Mouse (Mus musculus): ENCODE measurements around the gene Morc4. TPM values are rescaled to one million over a fixed set of nuclear protein-coding genes. Genes with fewer than 3 reads are reported as not detected.

The Morc4 gene
- polyA plus RNA-seq (2012; rRNA removed) = 1.9 and 2.6 TPM in 2 replicates

GRCm38 (mm10) chrX:139870938-139871791, at the start of gene Morc4:
Morc4 (minus strand) TSS chrX:139871677.
- no peaks in the 10 kb centered on the region for H3K4me1 ChIP-seq (ENCODE audit: control insufficient read depth, insufficient read depth, low read length)
- DNase-seq = peak; percentile 37
- peak within 1 kb of the TSS; percentile 73 for H3K4me3 ChIP-seq (replicated peaks; ENCODE audit: extremely low read depth, low read depth, low read length)
- 31% methylated on average over 87 of the region's 87 CpGs for WGBS
- TF ChIP-seq CTCF (IDR thresholded peaks at IDR 0.05; ENCODE audit: insufficient read depth, low read length) (no peak), POLR2A (IDR thresholded peaks at IDR 0.05; ENCODE audit: borderline replicate concordance, extremely low read depth, low read depth, low read length) (peak; percentile 11; the same call in 1 of the 2 replicates)

- DNase-seq = no peak
- 88% methylated on average over 4 of the region's 4 CpGs for WGBS
- Histone ChIP-seq H3K4me1 (ENCODE audit: control insufficient read depth, insufficient read depth, low read length) (no peaks in the 10 kb centered on the region), H3K4me3 (replicated peaks; ENCODE audit: extremely low read depth, low read depth, low read length) (no peak overlapping the region)
- TF ChIP-seq POLR2A (IDR thresholded peaks at IDR 0.05; ENCODE audit: borderline replicate concordance, extremely low read depth, low read depth, low read length) (no peak), CTCF (IDR thresholded peaks at IDR 0.05; ENCODE audit: insufficient read depth, low read length) (no peak)
Observed at GRCm38 (mm10) chrX:139920572-139920971, 49.1 kb upstream of the Morc4 start.

- WGBS = 48% methylated on average over 1 of the region's 1 CpGs
- H3K4me3 ChIP-seq (replicated peaks; ENCODE audit: extremely low read depth, low read depth, low read length) = no peak overlapping the region
- TF ChIP-seq POLR2A (IDR thresholded peaks at IDR 0.05; ENCODE audit: borderline replicate concordance, extremely low read depth, low read depth, low read length) (no peak), CTCF (IDR thresholded peaks at IDR 0.05; ENCODE audit: insufficient read depth, low read length) (no peak)
- no peaks in the 10 kb centered on the region for H3K4me1 ChIP-seq (ENCODE audit: control insufficient read depth, insufficient read depth, low read length)
- DNase-seq = no peak
Observed at GRCm38 (mm10) chrX:139891387-139891786, 19.9 kb upstream of the Morc4 start.

- TF ChIP-seq POLR2A (IDR thresholded peaks at IDR 0.05; ENCODE audit: borderline replicate concordance, extremely low read depth, low read depth, low read length) (no peak), CTCF (IDR thresholded peaks at IDR 0.05; ENCODE audit: insufficient read depth, low read length) (no peak)
- DNase-seq = no peak
- Histone ChIP-seq H3K4me3 (replicated peaks; ENCODE audit: extremely low read depth, low read depth, low read length) (no peak overlapping the region), H3K4me1 (ENCODE audit: control insufficient read depth, insufficient read depth, low read length) (no peaks in the 10 kb centered on the region)
Observed at GRCm38 (mm10) chrX:139883221-139883620, 11.7 kb upstream of the Morc4 start.

- no peak for TF ChIP-seq POLR2A (IDR thresholded peaks at IDR 0.05; ENCODE audit: borderline replicate concordance, extremely low read depth, low read depth, low read length)
- no peak for TF ChIP-seq CTCF (IDR thresholded peaks at IDR 0.05; ENCODE audit: insufficient read depth, low read length)
- no peak for DNase-seq
- H3K4me3 ChIP-seq (replicated peaks; ENCODE audit: extremely low read depth, low read depth, low read length) = no peak overlapping the region
- 50% methylated on average over 3 of the region's 3 CpGs for WGBS
- no peaks in the 10 kb centered on the region for H3K4me1 ChIP-seq (ENCODE audit: control insufficient read depth, insufficient read depth, low read length)
Observed at GRCm38 (mm10) chrX:139877936-139878335, 6.5 kb upstream of the Morc4 start.

- WGBS = 75% methylated on average over 7 of the region's 7 CpGs
- TF ChIP-seq POLR2A (IDR thresholded peaks at IDR 0.05; ENCODE audit: borderline replicate concordance, extremely low read depth, low read depth, low read length) (no peak), CTCF (IDR thresholded peaks at IDR 0.05; ENCODE audit: insufficient read depth, low read length) (no peak)
Observed at GRCm38 (mm10) chrX:139877105-139877504, 5.6 kb upstream of the Morc4 start.

GRCm38 (mm10) chrX:139870300-139870711, 1.2 kb downstream of the Morc4 start:
- DNase-seq = peak; percentile 14
- TF ChIP-seq POLR2A (IDR thresholded peaks at IDR 0.05; ENCODE audit: borderline replicate concordance, extremely low read depth, low read depth, low read length) = no peak
- TF ChIP-seq CTCF (IDR thresholded peaks at IDR 0.05; ENCODE audit: insufficient read depth, low read length) = peak; percentile 19; the same call in 1 of the 2 replicates
- Histone ChIP-seq H3K4me3 (replicated peaks; ENCODE audit: extremely low read depth, low read depth, low read length) (peak overlapping the region; percentile 45), H3K4me1 (ENCODE audit: control insufficient read depth, insufficient read depth, low read length) (no peaks in the 10 kb centered on the region)
- WGBS = 30% methylated on average over 15 of the region's 15 CpGs

More at GRCm38 (mm10) chrX:139877105-139877504, 5.6 kb upstream of the Morc4 start:
- no peak overlapping the region for H3K4me3 ChIP-seq (replicated peaks; ENCODE audit: extremely low read depth, low read depth, low read length)
- DNase-seq = no peak
- no peaks in the 10 kb centered on the region for H3K4me1 ChIP-seq (ENCODE audit: control insufficient read depth, insufficient read depth, low read length)

- DNase-seq = no peak
- Histone ChIP-seq H3K4me1 (ENCODE audit: control insufficient read depth, insufficient read depth, low read length) (no peaks in the 10 kb centered on the region), H3K4me3 (replicated peaks; ENCODE audit: extremely low read depth, low read depth, low read length) (no peak overlapping the region)
- TF ChIP-seq POLR2A (IDR thresholded peaks at IDR 0.05; ENCODE audit: borderline replicate concordance, extremely low read depth, low read depth, low read length) (no peak), CTCF (IDR thresholded peaks at IDR 0.05; ENCODE audit: insufficient read depth, low read length) (no peak)
- WGBS = 63% methylated on average over 5 of the region's 5 CpGs
Observed at GRCm38 (mm10) chrX:139859402-139859801, 12.1 kb downstream of the Morc4 start.

- 90% methylated on average over 4 of the region's 4 CpGs for WGBS
- TF ChIP-seq POLR2A (IDR thresholded peaks at IDR 0.05; ENCODE audit: borderline replicate concordance, extremely low read depth, low read depth, low read length) = no peak
- TF ChIP-seq CTCF (IDR thresholded peaks at IDR 0.05; ENCODE audit: insufficient read depth, low read length) = no peak
- no peaks in the 10 kb centered on the region for H3K4me1 ChIP-seq (ENCODE audit: control insufficient read depth, insufficient read depth, low read length)
- DNase-seq = no peak
- H3K4me3 ChIP-seq (replicated peaks; ENCODE audit: extremely low read depth, low read depth, low read length) = no peak overlapping the region
Observed at GRCm38 (mm10) chrX:139854795-139855194, 16.7 kb downstream of the Morc4 start.

- DNase-seq = no peak
- Histone ChIP-seq H3K4me3 (replicated peaks; ENCODE audit: extremely low read depth, low read depth, low read length) (no peak overlapping the region), H3K4me1 (ENCODE audit: control insufficient read depth, insufficient read depth, low read length) (no peaks in the 10 kb centered on the region)
- no peak for TF ChIP-seq POLR2A (IDR thresholded peaks at IDR 0.05; ENCODE audit: borderline replicate concordance, extremely low read depth, low read depth, low read length)
- no peak for TF ChIP-seq CTCF (IDR thresholded peaks at IDR 0.05; ENCODE audit: insufficient read depth, low read length)
- 79% methylated on average over 6 of the region's 6 CpGs for WGBS
Observed at GRCm38 (mm10) chrX:139841091-139841490, 30.4 kb downstream of the Morc4 start.
